Mouse (Mus musculus): Measurements from ENCODE around the gene Gm11032. TPM values are rescaled to one million over a fixed set of nuclear protein-coding genes. Genes with fewer than 3 reads are reported as not detected.

The Gm11032 gene
- polyA plus RNA-seq, 1 experiment = not detected

DNA sequence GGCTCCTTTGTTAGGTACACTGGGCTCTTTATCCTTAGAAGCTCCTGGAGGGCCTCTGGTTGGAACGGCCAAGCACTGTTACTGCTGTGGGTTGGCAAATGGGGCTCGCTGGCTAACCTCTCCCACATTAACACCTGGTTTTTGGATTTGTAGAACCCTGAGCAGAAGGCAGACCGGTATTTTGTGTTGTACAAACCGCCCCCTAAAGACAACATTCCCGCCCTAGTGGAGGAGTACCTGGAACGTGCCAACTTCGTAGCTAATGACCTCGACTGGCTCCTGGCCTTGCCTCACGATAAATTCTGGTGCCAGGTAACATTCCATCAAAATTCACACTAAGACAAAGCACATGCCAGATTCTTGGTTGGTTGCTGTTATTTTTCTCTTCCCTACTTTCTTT lies 26.5 kb downstream of the Gm11032 start:
- H3K27ac ChIP-seq (ENCODE audit: control insufficient read depth, insufficient read depth, low read length) = no peak overlapping the region
- no peak for TF ChIP-seq POLR2A (IDR thresholded peaks at IDR 0.05; ENCODE audit: control insufficient read depth, extremely low read depth, insufficient read depth, low read length, poor library complexity)
- no peak for TF ChIP-seq CTCF (IDR thresholded peaks at IDR 0.05; ENCODE audit: borderline replicate concordance, control insufficient read depth, extremely low read depth, insufficient read depth, low read length, poor library complexity)
- no peaks in the 10 kb centered on the region for H3K4me1 ChIP-seq (replicated peaks; ENCODE audit: control insufficient read depth, insufficient read depth, low read length)
- DNase-seq = no peak
- H3K4me3 ChIP-seq (ENCODE audit: control insufficient read depth, insufficient read depth, low read length) = no peak overlapping the region
- 96% methylated on average over 9 of the region's 9 CpGs for WGBS
- peaks cover 25% of the 10 kb centered on the region for H3K36me3 ChIP-seq (ENCODE audit: control insufficient read depth, insufficient read depth, low read length)
- no peaks in the 10 kb centered on the region for H3K27me3 ChIP-seq (ENCODE audit: control insufficient read depth, insufficient read depth, low read length)

DNA sequence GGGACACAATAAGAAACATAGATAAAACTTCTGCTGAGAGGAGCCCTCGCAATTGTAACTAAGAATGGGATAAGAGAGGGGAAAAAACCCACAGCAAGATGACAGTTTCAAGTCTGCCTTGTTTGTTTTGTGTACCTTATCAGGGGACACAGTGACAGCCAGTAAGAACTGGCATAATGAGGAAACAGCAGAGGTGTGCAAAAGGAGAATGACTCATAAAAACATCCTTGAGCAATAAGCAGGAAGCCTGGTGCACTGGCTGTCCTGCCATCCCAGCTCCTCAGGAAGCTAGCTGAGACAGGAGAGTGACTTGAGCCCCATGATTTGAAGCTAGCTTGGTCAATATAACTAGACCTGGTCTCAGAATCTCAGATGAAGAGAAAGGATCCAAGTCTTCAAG lies 40.0 kb downstream of the Gm11032 start:
- H3K36me3 ChIP-seq (ENCODE audit: control insufficient read depth, insufficient read depth, low read length) = peaks cover 13% of the 10 kb centered on the region; the same call in 1 of the 2 replicates
- H3K4me1 ChIP-seq (replicated peaks; ENCODE audit: control insufficient read depth, insufficient read depth, low read length) = no peaks in the 10 kb centered on the region
- 96% methylated on average over 1 of the region's 1 CpGs for WGBS
- no peak for TF ChIP-seq POLR2A (IDR thresholded peaks at IDR 0.05; ENCODE audit: control insufficient read depth, extremely low read depth, insufficient read depth, low read length, poor library complexity)
- TF ChIP-seq CTCF (IDR thresholded peaks at IDR 0.05; ENCODE audit: borderline replicate concordance, control insufficient read depth, extremely low read depth, insufficient read depth, low read length, poor library complexity) = no peak
- no peak for DNase-seq
- no peaks in the 10 kb centered on the region for H3K27me3 ChIP-seq (ENCODE audit: control insufficient read depth, insufficient read depth, low read length)
- H3K4me3 ChIP-seq (ENCODE audit: control insufficient read depth, insufficient read depth, low read length) = no peak overlapping the region
- H3K27ac ChIP-seq (ENCODE audit: control insufficient read depth, insufficient read depth, low read length) = no peak overlapping the region

DNA sequence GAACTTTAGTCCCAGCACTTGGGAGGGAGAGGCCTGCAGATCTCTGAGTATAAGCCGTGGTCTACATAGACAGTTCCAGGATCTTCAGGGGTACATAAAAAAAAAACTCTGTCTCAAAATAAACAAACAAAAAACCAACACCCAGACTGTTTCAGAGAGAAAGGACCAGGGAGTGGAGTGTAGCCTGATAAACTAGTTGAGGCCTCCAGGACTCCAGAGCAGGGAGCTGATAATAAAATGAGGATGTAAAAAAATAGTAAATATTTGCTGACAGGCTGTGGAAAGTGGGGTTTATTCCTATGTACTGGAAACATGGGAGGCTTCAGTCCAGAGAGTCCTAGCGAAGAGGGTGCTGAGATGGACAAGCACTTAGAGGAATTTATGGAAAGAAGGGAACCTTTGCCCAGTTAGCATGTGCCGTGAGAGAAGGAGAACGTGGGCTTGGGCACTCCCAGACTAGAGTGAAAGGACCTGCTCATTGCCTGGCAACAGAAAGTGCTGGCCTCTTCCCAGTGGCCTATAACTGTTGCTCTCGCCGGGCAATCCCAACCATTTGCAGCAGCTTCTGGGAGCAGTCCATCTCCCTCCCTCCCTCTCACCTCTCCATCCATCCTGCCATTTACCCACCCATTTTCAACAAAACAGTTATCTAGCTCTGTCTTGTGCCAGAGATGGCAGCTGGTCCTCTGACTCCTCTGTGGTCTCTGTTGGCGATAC lies 40.6 kb downstream of the Gm11032 start:
- H3K27me3 ChIP-seq (ENCODE audit: control insufficient read depth, insufficient read depth, low read length) = no peaks in the 10 kb centered on the region
- no peak overlapping the region for H3K4me3 ChIP-seq (ENCODE audit: control insufficient read depth, insufficient read depth, low read length)
- no peak for DNase-seq
- H3K36me3 ChIP-seq (ENCODE audit: control insufficient read depth, insufficient read depth, low read length) = peaks cover 13% of the 10 kb centered on the region; the same call in 1 of the 2 replicates
- H3K4me1 ChIP-seq (replicated peaks; ENCODE audit: control insufficient read depth, insufficient read depth, low read length) = no peaks in the 10 kb centered on the region
- no peak for TF ChIP-seq POLR2A (IDR thresholded peaks at IDR 0.05; ENCODE audit: control insufficient read depth, extremely low read depth, insufficient read depth, low read length, poor library complexity)
- no peak for TF ChIP-seq CTCF (IDR thresholded peaks at IDR 0.05; ENCODE audit: borderline replicate concordance, control insufficient read depth, extremely low read depth, insufficient read depth, low read length, poor library complexity)
- H3K27ac ChIP-seq (ENCODE audit: control insufficient read depth, insufficient read depth, low read length) = no peak overlapping the region
- 97% methylated on average over 7 of the region's 7 CpGs for WGBS

DNA sequence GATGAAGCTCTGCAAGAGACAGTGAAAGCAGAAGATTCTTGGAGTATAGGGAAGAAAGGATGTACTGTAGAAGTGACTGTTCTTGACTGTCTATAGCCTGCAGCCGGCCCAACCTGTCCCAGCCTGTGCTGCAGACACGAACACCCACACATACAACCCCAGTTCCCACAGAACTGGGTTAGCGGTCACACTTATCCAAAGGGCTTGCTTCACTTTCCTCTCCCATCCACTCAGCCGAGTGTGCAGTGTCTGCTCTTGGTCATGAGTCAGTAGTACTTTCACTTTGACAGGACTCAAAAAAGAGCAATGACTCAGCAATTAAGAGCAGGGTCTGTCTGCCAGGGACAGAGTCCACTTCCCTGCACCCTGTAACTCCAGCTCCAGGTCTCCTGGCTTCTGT lies 41.5 kb downstream of the Gm11032 start:
- no peak overlapping the region for H3K27ac ChIP-seq (ENCODE audit: control insufficient read depth, insufficient read depth, low read length)
- H3K27me3 ChIP-seq (ENCODE audit: control insufficient read depth, insufficient read depth, low read length) = no peaks in the 10 kb centered on the region
- H3K36me3 ChIP-seq (ENCODE audit: control insufficient read depth, insufficient read depth, low read length) = peaks cover 13% of the 10 kb centered on the region; the same call in 1 of the 2 replicates
- DNase-seq = no peak
- H3K4me3 ChIP-seq (ENCODE audit: control insufficient read depth, insufficient read depth, low read length) = no peak overlapping the region
- TF ChIP-seq CTCF (IDR thresholded peaks at IDR 0.05; ENCODE audit: borderline replicate concordance, control insufficient read depth, extremely low read depth, insufficient read depth, low read length, poor library complexity) (no peak), POLR2A (IDR thresholded peaks at IDR 0.05; ENCODE audit: control insufficient read depth, extremely low read depth, insufficient read depth, low read length, poor library complexity) (no peak)
- 81% methylated on average over 4 of the region's 4 CpGs for WGBS
- H3K4me1 ChIP-seq (replicated peaks; ENCODE audit: control insufficient read depth, insufficient read depth, low read length) = no peaks in the 10 kb centered on the region

DNA sequence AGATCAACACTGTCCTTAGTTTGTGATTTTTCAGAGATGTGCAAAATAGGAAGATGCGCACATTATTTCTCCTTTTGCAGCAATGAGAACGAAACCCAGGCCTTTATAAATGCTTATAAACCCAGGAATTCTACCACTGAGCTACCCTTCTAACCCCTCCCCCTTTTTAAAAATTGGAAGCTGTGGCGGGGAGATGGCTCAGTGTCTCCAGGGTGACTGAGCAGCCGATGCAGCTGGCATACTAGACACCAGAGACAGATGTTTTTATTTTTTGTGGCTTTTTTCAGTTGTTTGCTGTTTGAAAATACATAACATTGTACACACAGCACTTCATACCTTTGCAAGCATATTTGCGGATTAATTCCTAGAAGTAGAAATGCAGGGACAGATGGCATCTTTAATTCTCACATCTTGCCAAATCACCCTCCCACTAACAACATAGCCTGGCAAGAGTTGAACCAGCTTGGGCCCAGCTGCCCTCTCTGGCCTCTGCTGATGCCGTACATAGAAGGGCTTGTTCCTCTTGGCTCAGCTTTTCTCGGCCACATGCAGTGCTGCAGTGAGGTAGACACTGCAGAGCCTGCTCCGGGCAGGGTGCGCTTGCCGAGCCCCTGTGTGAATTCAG lies 42.1 kb downstream of the Gm11032 start:
- WGBS = 95% methylated on average over 10 of the region's 10 CpGs
- TF ChIP-seq POLR2A (IDR thresholded peaks at IDR 0.05; ENCODE audit: control insufficient read depth, extremely low read depth, insufficient read depth, low read length, poor library complexity) (no peak), CTCF (IDR thresholded peaks at IDR 0.05; ENCODE audit: borderline replicate concordance, control insufficient read depth, extremely low read depth, insufficient read depth, low read length, poor library complexity) (no peak)
- Histone ChIP-seq H3K27ac (ENCODE audit: control insufficient read depth, insufficient read depth, low read length) (no peak overlapping the region), H3K36me3 (ENCODE audit: control insufficient read depth, insufficient read depth, low read length) (peaks cover 13% of the 10 kb centered on the region; the same call in 1 of the 2 replicates), H3K4me3 (ENCODE audit: control insufficient read depth, insufficient read depth, low read length) (no peak overlapping the region), H3K27me3 (ENCODE audit: control insufficient read depth, insufficient read depth, low read length) (no peaks in the 10 kb centered on the region), H3K4me1 (replicated peaks; ENCODE audit: control insufficient read depth, insufficient read depth, low read length) (no peaks in the 10 kb centered on the region)
- DNase-seq = no peak

DNA sequence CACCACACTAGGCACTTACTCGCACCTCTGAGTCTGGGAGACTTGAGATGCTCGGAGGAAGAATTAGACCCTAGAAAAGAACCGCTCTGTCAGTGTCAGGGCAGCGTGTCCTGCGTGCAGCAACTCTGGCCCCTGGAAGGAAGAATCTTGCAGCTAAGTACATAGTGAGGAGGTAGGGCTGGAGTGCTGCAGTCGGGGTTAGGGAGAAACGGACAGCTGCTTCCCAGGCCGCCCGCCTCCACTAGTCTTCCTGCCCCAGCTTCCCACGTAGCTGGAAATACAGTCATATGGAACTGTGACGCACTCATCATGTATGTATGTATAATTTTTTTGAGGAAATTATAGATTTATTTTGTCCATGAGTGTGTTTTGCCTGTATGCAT lies 42.6 kb downstream of the Gm11032 start:
- WGBS = 95% methylated on average over 11 of the region's 11 CpGs
- H3K27ac ChIP-seq (ENCODE audit: control insufficient read depth, insufficient read depth, low read length) = no peak overlapping the region
- no peak for DNase-seq
- peaks cover 13% of the 10 kb centered on the region; the same call in 1 of the 2 replicates for H3K36me3 ChIP-seq (ENCODE audit: control insufficient read depth, insufficient read depth, low read length)
- no peak overlapping the region for H3K4me3 ChIP-seq (ENCODE audit: control insufficient read depth, insufficient read depth, low read length)
- no peaks in the 10 kb centered on the region for H3K27me3 ChIP-seq (ENCODE audit: control insufficient read depth, insufficient read depth, low read length)
- TF ChIP-seq POLR2A (IDR thresholded peaks at IDR 0.05; ENCODE audit: control insufficient read depth, extremely low read depth, insufficient read depth, low read length, poor library complexity) = no peak
- TF ChIP-seq CTCF (IDR thresholded peaks at IDR 0.05; ENCODE audit: borderline replicate concordance, control insufficient read depth, extremely low read depth, insufficient read depth, low read length, poor library complexity) = no peak
- no peaks in the 10 kb centered on the region for H3K4me1 ChIP-seq (replicated peaks; ENCODE audit: control insufficient read depth, insufficient read depth, low read length)

Other genes with a start within 250 kb of the Gm11032 start
- 0.10 and 0.28 TPM in 2 replicates for gene Hormad2, start 179.0 kb upstream of the Gm11032 start, polyA plus RNA-seq (2012; rRNA removed)
- 55.9 and 61.4 TPM in 2 replicates for gene Mtmr3, start 25.2 kb upstream of the Gm11032 start, polyA plus RNA-seq (2012; rRNA removed)
- gene Ascc2, start 17.7 kb downstream of the Gm11032 start, polyA plus RNA-seq (2012; rRNA removed) = 26.0 and 29.1 TPM in 2 replicates
- gene Uqcr10, start 84.3 kb downstream of the Gm11032 start, polyA plus RNA-seq (2012; rRNA removed) = 662 and 850 TPM in 2 replicates
- 66.0 and 73.8 TPM in 2 replicates for gene Zmat5, start 84.6 kb downstream of the Gm11032 start, polyA plus RNA-seq (2012; rRNA removed)
- 0.11 and 0.19 TPM in 2 replicates for gene Cabp7, start 126.7 kb downstream of the Gm11032 start, polyA plus RNA-seq (2012; rRNA removed)
- 50.8 and 56.1 TPM in 2 replicates for gene Nf2, start 229.5 kb downstream of the Gm11032 start, polyA plus RNA-seq (2012; rRNA removed)